Mouse (Mus musculus) megakaryocyte, embryonic 14.5 days (primary cell): Measurements from ENCODE around the gene Zbtb16. TPM values are rescaled to one million over a fixed set of nuclear protein-coding genes. Genes with fewer than 3 reads are reported as not detected.

ENCODE experiments used
- H3K27me3 ChIP-seq: replicated peaks from 2 replicates; pipeline ENCODE3; 2012; ENCODE audit warnings: inconsistent platforms
- H3K36me3 ChIP-seq: replicated peaks from 2 replicates; pipeline ENCODE3; 2012; ENCODE audit warnings: low read length, inconsistent platforms, mixed read lengths
- H3K4me1 ChIP-seq: 2 replicates; pipeline ENCODE4 v1.6.1; 2012; ENCODE audit warnings: inconsistent platforms
- H3K4me3 ChIP-seq: replicated peaks from 2 replicates; pipeline ENCODE3; 2012; ENCODE audit warnings: moderate library complexity, mild to moderate bottlenecking, inconsistent platforms
- H3K9me3 ChIP-seq: 2 replicates; pipeline ENCODE4 v1.6.1; 2012; ENCODE audit warnings: inconsistent platforms
- FLI1 ChIP-seq: IDR thresholded peaks from 2 replicates; pipeline ENCODE4 v1.6.1; 2012; ENCODE audit warnings: low read length, inconsistent platforms, mixed read lengths
- GATA1 ChIP-seq: IDR thresholded peaks from 3 replicates; pipeline ENCODE4 v1.6.1; 2012; ENCODE audit warnings: mixed read lengths, low read length, inconsistent platforms, borderline replicate concordance
- polyA plus RNA-seq: library from polyadenylated mRNA; stranded (reverse); fragments of >175 nt; gene quantifications from 2 replicates; pipeline ENCODE4 v1.2.3, GENCODE M21; 2012; ENCODE audit warnings: low replicate concordance; ENCODE audit not compliant: insufficient read depth

Zbtb16 gene
- polyA plus RNA-seq, 1 experiment = 1.8 TPM

- TF ChIP-seq GATA1 (no peak), FLI1 (no peak)
- no peaks in the 10 kb centered on the region for H3K9me3 ChIP-seq
- H3K36me3 ChIP-seq = peaks cover 47% of the 10 kb centered on the region
- peaks cover 37% of the 10 kb centered on the region for H3K4me1 ChIP-seq
- H3K4me3 ChIP-seq = no peak overlapping the region
- H3K27me3 ChIP-seq = no peaks in the 10 kb centered on the region
Measured at GRCm38 (mm10) chr9:48773710-48774109, 62.3 kb downstream of the Zbtb16 start.

- peaks cover 47% of the 10 kb centered on the region for H3K36me3 ChIP-seq
- TF ChIP-seq FLI1 = no peak
- TF ChIP-seq GATA1 = no peak
- H3K4me3 ChIP-seq = no peak overlapping the region
- no peaks in the 10 kb centered on the region for H3K27me3 ChIP-seq
- H3K4me1 ChIP-seq = peaks cover 43% of the 10 kb centered on the region
- no peaks in the 10 kb centered on the region for H3K9me3 ChIP-seq
Measured at GRCm38 (mm10) chr9:48773130-48773529, 62.9 kb downstream of the Zbtb16 start.

GRCm38 (mm10) chr9:48771504-48771903, 64.5 kb downstream of the Zbtb16 start:
- peaks cover 53% of the 10 kb centered on the region for H3K4me1 ChIP-seq
- no peaks in the 10 kb centered on the region for H3K9me3 ChIP-seq
- no peaks in the 10 kb centered on the region for H3K27me3 ChIP-seq
- peaks cover 39% of the 10 kb centered on the region for H3K36me3 ChIP-seq
- no peak overlapping the region for H3K4me3 ChIP-seq
- no peak for TF ChIP-seq FLI1
- TF ChIP-seq GATA1 = no peak

- TF ChIP-seq GATA1 (no peak), FLI1 (no peak)
- H3K4me1 ChIP-seq = peaks cover 50% of the 10 kb centered on the region
- H3K27me3 ChIP-seq = no peaks in the 10 kb centered on the region
- no peaks in the 10 kb centered on the region for H3K9me3 ChIP-seq
- H3K4me3 ChIP-seq = no peak overlapping the region
- H3K36me3 ChIP-seq = peaks cover 35% of the 10 kb centered on the region
Measured at GRCm38 (mm10) chr9:48768965-48769364, 67.1 kb downstream of the Zbtb16 start.

GRCm38 (mm10) chr9:48767666-48768432, 68.2 kb downstream of the Zbtb16 start:
- no peak overlapping the region for H3K4me3 ChIP-seq
- no peaks in the 10 kb centered on the region for H3K9me3 ChIP-seq
- TF ChIP-seq GATA1 (no peak), FLI1 (no peak)
- peaks cover 36% of the 10 kb centered on the region for H3K36me3 ChIP-seq
- H3K27me3 ChIP-seq = no peaks in the 10 kb centered on the region
- H3K4me1 ChIP-seq = peaks cover 55% of the 10 kb centered on the region

- TF ChIP-seq GATA1 = no peak
- no peak for TF ChIP-seq FLI1
- Histone ChIP-seq H3K36me3 (peaks cover 22% of the 10 kb centered on the region), H3K27me3 (no peaks in the 10 kb centered on the region), H3K4me1 (peaks cover 65% of the 10 kb centered on the region), H3K9me3 (no peaks in the 10 kb centered on the region), H3K4me3 (no peak overlapping the region)
Measured at GRCm38 (mm10) chr9:48765927-48766326, 70.1 kb downstream of the Zbtb16 start.

GRCm38 (mm10) chr9:48764311-48764710, 71.7 kb downstream of the Zbtb16 start:
- Histone ChIP-seq H3K4me1 (peaks cover 78% of the 10 kb centered on the region), H3K9me3 (no peaks in the 10 kb centered on the region), H3K4me3 (no peak overlapping the region), H3K36me3 (peaks cover 24% of the 10 kb centered on the region), H3K27me3 (no peaks in the 10 kb centered on the region)
- TF ChIP-seq GATA1 = no peak
- TF ChIP-seq FLI1 = no peak

GRCm38 (mm10) chr9:48761732-48762637, 74.0 kb downstream of the Zbtb16 start:
- no peak for TF ChIP-seq FLI1
- no peak for TF ChIP-seq GATA1
- peaks cover 75% of the 10 kb centered on the region for H3K4me1 ChIP-seq
- no peak overlapping the region for H3K4me3 ChIP-seq
- no peaks in the 10 kb centered on the region for H3K27me3 ChIP-seq
- H3K9me3 ChIP-seq = no peaks in the 10 kb centered on the region
- H3K36me3 ChIP-seq = peaks cover 22% of the 10 kb centered on the region

GRCm38 (mm10) chr9:48761175-48761556, 74.9 kb downstream of the Zbtb16 start:
- Histone ChIP-seq H3K36me3 (peaks cover 23% of the 10 kb centered on the region), H3K27me3 (no peaks in the 10 kb centered on the region), H3K9me3 (no peaks in the 10 kb centered on the region), H3K4me3 (no peak overlapping the region), H3K4me1 (peaks cover 74% of the 10 kb centered on the region)
- TF ChIP-seq GATA1 (no peak), FLI1 (no peak)

GRCm38 (mm10) chr9:48760449-48761174, 75.4 kb downstream of the Zbtb16 start:
- H3K4me3 ChIP-seq = peak overlapping the region; percentile 81
- no peaks in the 10 kb centered on the region for H3K27me3 ChIP-seq
- peaks cover 24% of the 10 kb centered on the region for H3K36me3 ChIP-seq
- TF ChIP-seq GATA1 = no peak
- no peak for TF ChIP-seq FLI1
- H3K4me1 ChIP-seq = peaks cover 73% of the 10 kb centered on the region
- H3K9me3 ChIP-seq = no peaks in the 10 kb centered on the region
